Mouse (Mus musculus) heart, embryonic 15.5 days (tissue): ENCODE measurements around the gene Itpr1. TPM values are rescaled to one million over a fixed set of nuclear protein-coding genes. Genes with fewer than 3 reads are reported as not detected.
A peak's percentile ranks its signal among the peaks of the same experiment; 100 is the strongest.

Experiments used
- ATAC-seq: fragments of 200-750 bp; cut with Nextera tagmentation; replicated peaks from 2 replicates; pipeline ENCODE4 v1.8.0; 2017; ENCODE audit warnings: low read depth, moderate TSS enrichment; ENCODE audit not compliant: insufficient number of reproducible peaks, insufficient read depth, low FRiP score
- H3K27ac ChIP-seq: fragments of 300-500 bp; sonication (generic); 2 replicates; pipeline ENCODE4 v1.5.1; 2015; ENCODE audit warnings: mild to moderate bottlenecking, inconsistent platforms
- H3K27me3 ChIP-seq: fragments of 300-500 bp; sonication (generic); 2 replicates; pipeline ENCODE4 v1.6.1; 2015; ENCODE audit warnings: inconsistent platforms
- H3K36me3 ChIP-seq: fragments of 300-500 bp; sonication (generic); 2 replicates; pipeline ENCODE4 v1.6.1; 2015; ENCODE audit warnings: mild to moderate bottlenecking, inconsistent platforms
- H3K4me1 ChIP-seq: fragments of 300-500 bp; sonication (generic); replicated peaks from 2 replicates; pipeline ENCODE4 v1.6.1; 2015; ENCODE audit warnings: inconsistent platforms
- H3K4me2 ChIP-seq: fragments of 300-500 bp; sonication (generic); 2 replicates; pipeline ENCODE4 v1.6.1; 2015; ENCODE audit warnings: inconsistent platforms, mild to moderate bottlenecking, moderate library complexity
- H3K4me3 ChIP-seq: fragments of 300-500 bp; sonication (generic); 2 replicates; pipeline ENCODE4 v1.5.1; 2015; ENCODE audit warnings: mild to moderate bottlenecking, inconsistent platforms
- H3K9ac ChIP-seq: fragments of 300-500 bp; sonication (generic); 2 replicates; pipeline ENCODE4 v1.6.1; 2015; ENCODE audit warnings: mild to moderate bottlenecking, inconsistent platforms
- H3K9me3 ChIP-seq: fragments of 300-500 bp; sonication (generic); replicated peaks from 2 replicates; pipeline ENCODE4 v1.6.1; 2016; ENCODE audit warnings: inconsistent platforms
- WGBS: fragments of 180-500 bp; shearing (Covaris S2); methylation state at CpG from one replicate; pipeline ENCODE4 v1.1.7; 2015; ENCODE audit warnings: mixed read lengths; 5-methylcytosine and 5-hydroxymethylcytosine counted together
- polyA plus RNA-seq: library from polyadenylated mRNA; unstranded; fragments of >200 nt; fragmentation: Nextera tagmentation; extraction: Ambion mirVana; gene quantifications from 2 replicates; pipeline ENCODE4 v1.2.1, GENCODE M21; 2015

Gene Itpr1
- polyA plus RNA-seq, 1 experiment from 2014 or later, result 11.4 TPM

DNA sequence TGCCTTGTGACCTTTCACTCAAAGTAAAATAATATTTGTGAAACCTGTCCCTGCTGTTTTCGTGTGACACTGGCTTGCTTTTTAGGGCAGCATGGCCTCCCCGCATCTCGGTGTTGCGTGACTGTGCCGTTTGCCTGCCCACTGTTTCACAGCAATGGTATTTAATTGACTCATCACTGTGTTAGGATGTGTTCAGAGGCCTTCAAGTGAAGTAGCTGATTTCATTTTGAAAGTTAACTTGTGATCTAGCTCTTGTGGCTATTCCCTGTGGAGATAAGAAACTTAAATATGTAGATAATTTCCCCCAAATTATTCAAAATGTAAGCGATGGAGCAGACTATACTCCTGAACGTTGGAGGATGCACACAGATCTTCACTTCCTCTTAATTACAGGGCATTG is 115.4 kb downstream of the Itpr1 start:
- WGBS, result 81% methylated on average over 7 of the region's 7 CpGs

DNA sequence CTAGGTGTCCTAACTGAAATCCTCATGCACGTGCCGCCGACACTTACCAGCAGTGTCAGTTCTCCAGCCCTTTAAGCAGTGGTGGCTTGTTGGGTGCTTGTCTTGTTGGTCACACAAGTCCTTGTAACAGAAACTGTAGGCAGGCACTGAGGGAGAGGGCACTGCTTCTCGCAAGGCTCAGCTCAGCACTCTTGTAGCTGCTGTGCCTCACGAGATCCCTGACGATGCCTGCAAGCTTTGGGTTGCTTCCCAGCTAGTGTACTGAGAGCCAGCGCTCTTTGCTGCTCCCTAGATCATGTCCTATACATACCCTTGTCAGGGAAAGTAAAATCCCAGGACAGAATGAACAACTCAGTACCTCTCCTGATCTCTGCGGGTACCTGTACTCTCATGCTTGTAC is 117.6 kb downstream of the Itpr1 start:
- WGBS, result 60% methylated on average over 8 of the region's 8 CpGs
- Histone ChIP-seq H3K27ac (peak overlapping the region; percentile 37; the same call in 1 of the 2 replicates), H3K4me2 (no peak overlapping the region), H3K9me3 (no peaks in the 10 kb centered on the region), H3K4me1 (peaks cover 31% of the 10 kb centered on the region), H3K9ac (no peak overlapping the region), H3K27me3 (no peaks in the 10 kb centered on the region), H3K4me3 (no peak overlapping the region), H3K36me3 (no peaks in the 10 kb centered on the region)
- ATAC-seq, result no peak

More for the DNA sequence above, 115.4 kb downstream of the Itpr1 start:
- Histone ChIP-seq H3K9ac (no peak overlapping the region), H3K36me3 (no peaks in the 10 kb centered on the region), H3K4me1 (peaks cover 21% of the 10 kb centered on the region), H3K4me2 (no peak overlapping the region), H3K27me3 (no peaks in the 10 kb centered on the region), H3K4me3 (no peak overlapping the region), H3K9me3 (no peaks in the 10 kb centered on the region), H3K27ac (no peak overlapping the region)
- no peak for ATAC-seq

DNA sequence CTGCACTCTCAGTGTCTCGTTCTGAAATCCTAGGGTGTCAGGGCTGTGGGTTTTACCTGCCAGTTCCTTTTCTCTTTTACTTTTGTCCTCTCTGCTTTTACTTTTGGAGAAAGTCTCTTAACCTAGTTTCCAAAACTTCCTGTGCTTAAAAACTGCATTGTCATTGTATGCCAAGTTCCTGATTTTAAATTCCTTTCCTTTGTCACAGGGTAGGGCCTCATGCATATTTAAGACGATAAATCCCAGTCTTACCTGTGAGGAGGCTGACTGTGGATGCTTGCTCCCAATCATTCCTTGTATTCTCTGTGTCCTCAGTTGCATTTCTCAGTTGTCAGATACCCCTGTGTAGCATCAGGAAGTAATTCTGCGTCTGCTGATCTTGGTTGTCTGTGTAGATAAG is 118.4 kb downstream of the Itpr1 start:
- no peak for ATAC-seq
- Histone ChIP-seq H3K27ac (no peak overlapping the region), H3K36me3 (no peaks in the 10 kb centered on the region), H3K4me2 (no peak overlapping the region), H3K9me3 (no peaks in the 10 kb centered on the region), H3K4me1 (peaks cover 24% of the 10 kb centered on the region), H3K9ac (no peak overlapping the region), H3K4me3 (no peak overlapping the region), H3K27me3 (no peaks in the 10 kb centered on the region)
- 55% methylated on average over 3 of the region's 3 CpGs for WGBS

DNA sequence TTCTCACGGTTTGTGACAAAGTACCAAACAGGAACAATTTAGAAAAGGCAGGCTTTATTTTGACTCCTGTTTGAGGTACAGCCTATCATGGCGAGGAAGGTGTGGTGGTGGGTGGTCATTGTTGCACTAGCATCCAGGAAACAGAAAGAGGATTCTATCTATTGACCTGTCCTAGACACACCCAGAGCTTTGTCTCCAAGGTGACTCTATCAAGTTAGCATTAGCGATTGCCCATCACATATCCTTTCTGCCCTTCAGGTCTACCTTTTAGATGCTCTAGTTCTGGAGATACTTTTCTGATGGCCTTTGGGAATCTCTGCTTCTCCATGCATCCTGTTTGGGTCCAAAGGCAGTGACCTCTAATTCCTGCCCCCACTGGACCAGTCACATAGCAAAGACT is 121.2 kb downstream of the Itpr1 start:
- Histone ChIP-seq H3K9ac (no peak overlapping the region), H3K27ac (no peak overlapping the region), H3K4me1 (peaks cover 17% of the 10 kb centered on the region), H3K27me3 (no peaks in the 10 kb centered on the region), H3K9me3 (no peaks in the 10 kb centered on the region), H3K4me3 (no peak overlapping the region), H3K36me3 (no peaks in the 10 kb centered on the region), H3K4me2 (no peak overlapping the region)
- 81% methylated on average over 3 of the region's 3 CpGs for WGBS
- ATAC-seq, result no peak

DNA sequence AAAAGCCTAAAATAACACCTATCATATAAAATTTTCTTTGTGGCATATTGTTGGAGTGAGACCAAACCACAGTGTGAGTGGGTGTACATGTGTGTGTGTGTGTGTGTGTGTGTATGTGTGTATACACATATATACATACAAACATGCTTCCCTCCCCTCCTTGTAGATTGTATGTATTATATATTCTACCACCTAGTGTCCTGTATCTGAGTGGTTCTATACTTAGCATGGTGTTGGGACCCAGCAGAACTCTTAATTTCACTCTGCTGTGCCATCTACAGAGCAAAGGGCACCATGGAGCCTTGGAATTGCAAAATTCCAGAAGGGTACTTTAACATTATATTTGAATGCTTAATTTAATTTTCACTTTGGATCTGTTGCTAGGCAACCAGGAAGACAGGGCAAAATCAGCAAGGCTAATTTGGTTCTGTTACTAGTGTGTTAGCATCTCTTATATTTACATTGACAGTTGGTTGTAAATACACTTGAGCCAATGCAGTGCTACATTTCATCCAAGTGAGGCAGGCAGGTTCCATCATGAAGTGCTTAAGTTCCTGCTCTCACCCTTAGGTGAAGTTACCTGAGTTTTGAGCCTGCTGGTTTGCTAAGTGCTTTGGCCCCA is 122.4 kb downstream of the Itpr1 start:
- peaks cover 14% of the 10 kb centered on the region for H3K4me1 ChIP-seq
- no peak overlapping the region for H3K4me2 ChIP-seq
- H3K36me3 ChIP-seq, result 0 out of 2 replicates have a peak, but pooled peaks cover 8% of the 10 kb centered on the region
- H3K4me3 ChIP-seq, result no peak overlapping the region
- ATAC-seq, result no peak
- H3K27ac ChIP-seq, result no peak overlapping the region
- H3K9me3 ChIP-seq, result no peaks in the 10 kb centered on the region
- H3K27me3 ChIP-seq, result no peaks in the 10 kb centered on the region
- no peak overlapping the region for H3K9ac ChIP-seq

DNA sequence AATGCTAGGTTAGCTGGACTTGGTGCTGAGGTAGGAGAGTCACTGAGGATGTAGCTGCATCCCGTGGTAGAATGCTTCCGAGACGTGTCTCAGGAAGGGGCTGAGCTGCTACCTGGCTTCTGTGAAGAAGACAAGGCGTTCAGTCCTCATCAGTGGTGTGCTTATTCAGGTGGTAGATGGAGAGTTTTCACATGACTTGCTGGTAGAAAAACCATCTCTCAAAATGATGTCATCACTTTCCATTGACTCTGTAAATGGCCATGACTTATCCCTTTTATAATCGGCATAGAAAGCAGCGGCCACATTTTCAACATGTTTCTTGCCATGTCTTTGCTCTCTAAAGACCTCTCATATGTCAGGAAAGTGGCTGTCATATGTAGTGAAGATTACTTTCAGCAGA is 123.6 kb downstream of the Itpr1 start:
- H3K4me2 ChIP-seq, result no peak overlapping the region
- no peaks in the 10 kb centered on the region for H3K27me3 ChIP-seq
- 87% methylated on average over 6 of the region's 6 CpGs for WGBS
- H3K9ac ChIP-seq, result no peak overlapping the region
- no peak for ATAC-seq
- peaks cover 10% of the 10 kb centered on the region for H3K4me1 ChIP-seq
- H3K4me3 ChIP-seq, result no peak overlapping the region
- 0 out of 2 replicates have a peak, but pooled peaks cover 8% of the 10 kb centered on the region for H3K36me3 ChIP-seq
- no peaks in the 10 kb centered on the region for H3K9me3 ChIP-seq
- H3K27ac ChIP-seq, result no peak overlapping the region

DNA sequence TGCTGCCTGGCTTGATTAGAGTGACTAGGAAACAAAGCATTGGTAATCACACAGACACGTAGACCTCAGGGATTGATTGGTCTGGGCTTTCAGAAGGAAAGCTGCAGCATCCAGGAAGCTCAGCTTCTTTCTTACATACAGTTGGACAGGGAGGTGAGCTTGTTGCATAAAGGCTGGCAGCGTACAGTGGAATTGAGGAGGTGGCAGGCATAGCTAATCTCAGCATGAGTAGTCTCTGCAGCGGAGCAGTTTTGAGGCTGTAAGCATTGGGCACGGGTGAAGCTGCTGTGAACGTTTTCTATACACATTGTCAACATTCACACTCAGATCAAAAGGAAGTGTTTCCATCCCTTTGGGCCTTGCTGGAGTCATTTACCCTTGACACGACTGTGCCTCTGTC is 124.4 kb downstream of the Itpr1 start:
- Histone ChIP-seq H3K27ac (no peak overlapping the region), H3K27me3 (no peaks in the 10 kb centered on the region), H3K9ac (no peak overlapping the region), H3K9me3 (no peaks in the 10 kb centered on the region), H3K36me3 (0 out of 2 replicates have a peak, but pooled peaks cover 8% of the 10 kb centered on the region), H3K4me1 (peaks cover 10% of the 10 kb centered on the region), H3K4me2 (no peak overlapping the region), H3K4me3 (no peak overlapping the region)
- 62% methylated on average over 6 of the region's 6 CpGs for WGBS
- no peak for ATAC-seq

DNA sequence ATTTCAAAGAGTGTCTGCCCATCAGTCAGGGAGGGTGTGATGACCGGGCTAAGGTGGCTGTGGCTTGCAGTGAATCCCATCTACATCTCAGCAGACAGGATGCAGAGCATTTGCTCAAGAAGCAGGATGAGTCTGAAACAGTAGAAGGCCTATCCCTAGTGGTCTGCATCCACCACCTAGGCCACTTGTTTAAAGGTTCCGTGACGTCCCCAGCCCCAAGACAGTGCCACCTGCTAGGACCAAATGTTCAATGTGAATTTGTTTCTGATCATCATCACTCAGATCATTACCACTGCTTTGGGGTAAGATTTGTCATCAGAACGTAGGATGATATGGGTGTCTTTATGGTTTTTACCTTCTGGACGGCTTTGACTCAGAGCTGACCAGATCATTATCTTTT is 125.5 kb downstream of the Itpr1 start:
- no peaks in the 10 kb centered on the region for H3K9me3 ChIP-seq
- H3K4me2 ChIP-seq, result no peak overlapping the region
- no peaks in the 10 kb centered on the region for H3K27me3 ChIP-seq
- no peak overlapping the region for H3K27ac ChIP-seq
- 89% methylated on average over 5 of the region's 5 CpGs for WGBS
- H3K36me3 ChIP-seq, result 0 out of 2 replicates have a peak, but pooled peaks cover 8% of the 10 kb centered on the region
- no peak for ATAC-seq
- H3K9ac ChIP-seq, result no peak overlapping the region
- no peak overlapping the region for H3K4me3 ChIP-seq
- H3K4me1 ChIP-seq, result peaks cover 10% of the 10 kb centered on the region

DNA sequence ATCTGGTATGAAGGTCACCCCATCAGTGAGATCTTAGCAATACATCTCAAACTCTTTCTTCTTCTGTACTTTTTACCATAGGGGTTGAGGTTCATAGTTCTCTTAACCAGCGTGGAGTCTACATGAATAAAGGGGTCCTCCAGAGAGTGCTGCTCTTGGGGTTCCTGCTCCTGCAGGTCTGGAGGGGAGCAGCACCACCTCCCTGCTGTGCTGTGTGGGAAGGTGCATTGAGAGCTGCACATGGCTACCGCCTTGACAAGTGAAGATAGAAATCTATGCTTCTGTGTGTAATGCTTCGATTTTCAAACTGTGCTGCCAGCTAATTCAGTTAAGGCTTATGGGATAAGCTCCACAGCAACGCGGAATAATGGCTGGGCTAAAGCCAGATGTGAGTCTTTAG is 130.1 kb downstream of the Itpr1 start:
- H3K4me2 ChIP-seq, result no peak overlapping the region
- no peak overlapping the region for H3K27ac ChIP-seq
- ATAC-seq, result no peak
- peaks cover 3% of the 10 kb centered on the region for H3K4me1 ChIP-seq
- H3K27me3 ChIP-seq, result no peaks in the 10 kb centered on the region
- 71% methylated on average over 5 of the region's 5 CpGs for WGBS
- H3K9me3 ChIP-seq, result no peaks in the 10 kb centered on the region
- no peak overlapping the region for H3K9ac ChIP-seq
- no peak overlapping the region for H3K4me3 ChIP-seq
- 0 out of 2 replicates have a peak, but pooled peaks cover 8% of the 10 kb centered on the region for H3K36me3 ChIP-seq

DNA sequence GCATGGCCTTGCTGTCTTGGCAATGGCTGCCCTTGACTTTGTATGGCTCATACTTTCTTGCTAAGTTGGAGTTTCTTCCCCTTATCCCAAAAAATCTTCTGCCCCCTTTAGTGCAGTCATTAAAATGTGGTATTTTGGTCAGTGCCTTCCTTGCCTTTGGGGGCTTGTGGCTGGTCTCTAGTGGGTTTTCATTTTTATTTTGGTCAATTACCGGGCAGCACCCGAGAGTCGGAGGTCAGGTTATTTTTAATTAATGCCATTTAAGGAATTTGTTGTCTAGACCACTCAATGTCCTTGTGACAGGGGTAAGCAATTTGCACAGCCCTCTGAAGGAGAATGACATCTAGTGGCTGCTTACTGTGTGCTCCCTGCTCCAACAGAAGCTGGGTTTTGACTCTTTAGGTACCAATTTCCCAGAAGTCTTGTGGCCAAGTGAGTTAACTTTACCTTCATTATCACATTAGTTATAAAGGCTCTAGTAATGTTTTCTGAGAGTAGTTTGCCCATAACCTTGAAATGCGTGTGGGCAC is 130.9 kb downstream of the Itpr1 start:
- ATAC-seq, result no peak
- H3K4me2 ChIP-seq, result no peak overlapping the region
- H3K27ac ChIP-seq, result 0 out of 2 replicates have a peak overlapping the region, but pooled peaks have one; percentile 15
- no peak overlapping the region for H3K4me3 ChIP-seq
- H3K9me3 ChIP-seq, result no peaks in the 10 kb centered on the region
- 0 out of 2 replicates have a peak, but pooled peaks cover 8% of the 10 kb centered on the region for H3K36me3 ChIP-seq
- H3K4me1 ChIP-seq, result peaks cover 3% of the 10 kb centered on the region
- no peaks in the 10 kb centered on the region for H3K27me3 ChIP-seq
- H3K9ac ChIP-seq, result no peak overlapping the region
- WGBS, result 49% methylated on average over 4 of the region's 4 CpGs

DNA sequence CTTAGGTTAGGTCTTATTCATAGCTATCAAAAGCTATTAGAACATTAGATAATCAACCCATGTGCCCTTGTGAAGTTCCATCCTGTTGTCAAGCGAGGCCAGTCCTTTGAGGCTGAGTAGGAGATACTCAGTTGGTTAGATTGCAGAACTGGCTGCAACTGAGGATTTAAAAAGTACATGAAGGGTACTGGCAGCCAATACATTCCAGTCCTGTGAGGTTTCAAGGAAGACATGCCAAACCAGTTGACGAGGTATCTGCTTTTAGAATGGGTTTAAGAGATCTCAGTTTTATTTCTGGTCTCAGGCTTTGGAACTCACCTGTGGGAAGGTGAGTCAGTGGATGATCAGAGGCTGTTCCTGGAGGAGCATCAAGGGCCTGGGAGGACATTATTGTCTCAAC is 137.9 kb downstream of the Itpr1 start:
- Histone ChIP-seq H3K27me3 (no peaks in the 10 kb centered on the region), H3K27ac (no peak overlapping the region), H3K36me3 (peaks cover 22% of the 10 kb centered on the region), H3K4me3 (no peak overlapping the region), H3K4me1 (0 out of 2 replicates have a peak, but pooled peaks cover 2% of the 10 kb centered on the region), H3K9me3 (no peaks in the 10 kb centered on the region), H3K4me2 (no peak overlapping the region), H3K9ac (no peak overlapping the region)
- ATAC-seq, result no peak
- 74% methylated on average over 2 of the region's 2 CpGs for WGBS

DNA sequence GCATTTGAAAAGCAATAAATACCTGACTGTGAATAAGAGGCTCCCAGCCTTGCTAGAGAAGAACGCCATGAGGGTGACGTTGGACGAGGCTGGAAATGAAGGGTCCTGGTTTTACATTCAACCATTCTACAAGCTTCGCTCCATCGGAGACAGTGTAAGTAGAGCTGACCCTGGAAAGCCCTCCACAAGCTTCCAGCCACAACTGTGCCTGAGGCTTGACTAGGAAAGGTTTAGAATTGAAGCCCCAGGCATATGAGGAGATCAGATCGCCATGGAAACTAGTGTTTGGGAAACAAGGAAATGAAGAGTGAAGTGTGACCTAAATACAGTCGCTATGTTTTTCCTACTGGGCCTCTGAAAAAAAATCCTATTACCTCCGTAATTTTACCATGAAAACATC is 139.1 kb downstream of the Itpr1 start:
- 83% methylated on average over 8 of the region's 8 CpGs for WGBS
- no peak overlapping the region for H3K9ac ChIP-seq
- ATAC-seq, result no peak
- no peak overlapping the region for H3K4me3 ChIP-seq
- 0 out of 2 replicates have a peak, but pooled peaks cover 2% of the 10 kb centered on the region for H3K4me1 ChIP-seq
- H3K27me3 ChIP-seq, result no peaks in the 10 kb centered on the region
- H3K4me2 ChIP-seq, result no peak overlapping the region
- H3K27ac ChIP-seq, result no peak overlapping the region
- H3K9me3 ChIP-seq, result no peaks in the 10 kb centered on the region
- H3K36me3 ChIP-seq, result peaks cover 30% of the 10 kb centered on the region
